Mouse (Mus musculus): ENCODE data around the gene Tpm4. TPM values are rescaled to one million over a fixed set of nuclear protein-coding genes. Genes with fewer than 3 reads are reported as not detected.

Gene Tpm4
- polyA plus RNA-seq, 2 experiments, result 49.0 to 69.2 TPM

DNA sequence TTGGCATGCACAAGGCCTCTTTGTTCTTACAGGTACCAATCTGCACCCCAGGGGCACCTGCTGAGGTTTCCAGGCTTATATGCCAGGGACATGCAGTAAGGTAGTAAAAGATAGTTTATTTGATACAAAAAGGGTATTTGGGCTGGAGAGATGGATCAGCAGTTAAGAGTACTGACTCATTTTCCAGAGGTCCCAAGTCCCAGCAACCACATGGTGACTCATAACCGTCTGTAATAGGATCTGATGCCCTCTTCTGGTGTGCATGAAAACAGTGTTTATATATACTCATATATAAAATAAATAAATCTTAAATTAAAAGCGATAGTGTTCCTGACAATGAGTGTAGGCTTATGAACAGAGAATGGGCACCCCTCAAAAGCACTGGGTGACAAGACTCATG is 23.3 kb downstream of the Tpm4 start:
- H3K36me3 ChIP-seq (replicated peaks; ENCODE audit: control insufficient read depth, insufficient read depth, low read depth), result peaks cover 3% of the 10 kb centered on the region; the same call in 1 of the 2 replicates
- no peak overlapping the region for H3K9ac ChIP-seq (replicated peaks)
- H3K9me3 ChIP-seq (ENCODE audit: control insufficient read depth, low read length), result no peaks in the 10 kb centered on the region
- H3K27me3 ChIP-seq (ENCODE audit: control insufficient read depth, insufficient read depth, low read length), result no peaks in the 10 kb centered on the region
- ATAC-seq (ENCODE audit: insufficient read depth) (no peak), DNase-seq (ENCODE audit: low read depth in 3 of 3, low spot score in 3 of 3) (no peak)
- TF ChIP-seq EP300 (IDR thresholded peaks at IDR 0.05; ENCODE audit: low read depth) (no peak), CTCF (IDR thresholded peaks at IDR 0.05; ENCODE audit: low read depth) (no peak)
- 77% methylated on average over 2 of the region's 2 CpGs for WGBS (ENCODE audit: insufficient replicate concordance)
- no peak overlapping the region for H3K4me3 ChIP-seq (ENCODE audit: insufficient read depth in 1 of 2, low read depth in 2 of 2, low read length in 2 of 2)
- H3K4me2 ChIP-seq (ENCODE audit: low read depth), result peak overlapping the region; percentile 4
- H3K27ac ChIP-seq, result no peak overlapping the region
- peaks cover 20 to 22% of the 10 kb centered on the region in 2 experiments for H3K4me1 ChIP-seq (replicated peaks; ENCODE audit: control insufficient read depth in 2 of 2, insufficient read depth in 2 of 2, low read length in 1 of 2)

DNA sequence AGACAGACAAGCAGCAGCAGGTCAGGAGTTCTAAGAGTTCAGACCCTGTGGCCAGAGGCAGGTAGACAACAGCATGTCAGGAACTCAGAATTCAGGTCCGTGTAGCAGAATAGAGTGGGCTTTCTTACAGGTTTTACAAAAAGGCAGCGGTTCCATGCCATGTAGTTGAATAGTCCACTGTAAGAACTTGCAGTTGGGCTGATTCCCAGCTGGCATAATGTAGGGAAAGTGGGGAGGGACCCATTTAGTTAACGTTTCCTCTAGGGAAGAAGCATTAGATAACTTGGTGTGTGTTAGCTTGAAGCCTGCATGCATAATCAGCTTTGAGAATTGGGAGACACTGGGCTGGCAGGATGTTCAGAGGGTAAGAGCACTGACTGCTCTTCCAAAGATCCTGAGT is 24.0 kb downstream of the Tpm4 start:
- Histone ChIP-seq H3K4me3 (ENCODE audit: insufficient read depth in 1 of 2, low read depth in 2 of 2, low read length in 2 of 2) (no peak overlapping the region), H3K36me3 (replicated peaks; ENCODE audit: control insufficient read depth, insufficient read depth, low read depth) (peaks cover 3% of the 10 kb centered on the region; the same call in 1 of the 2 replicates), H3K4me2 (ENCODE audit: low read depth) (peak overlapping the region; percentile 94), H3K9me3 (ENCODE audit: control insufficient read depth, low read length) (no peaks in the 10 kb centered on the region), H3K27me3 (ENCODE audit: control insufficient read depth, insufficient read depth, low read length) (no peaks in the 10 kb centered on the region), H3K9ac (replicated peaks) (no peak overlapping the region), H3K27ac (no peak overlapping the region), H3K4me1 (replicated peaks; ENCODE audit: control insufficient read depth in 2 of 2, insufficient read depth in 2 of 2, low read length in 1 of 2) (peaks cover 20 to 26% of the 10 kb centered on the region in 2 experiments)
- TF ChIP-seq EP300 (IDR thresholded peaks at IDR 0.05; ENCODE audit: low read depth), result no peak
- TF ChIP-seq CTCF (IDR thresholded peaks at IDR 0.05; ENCODE audit: low read depth), result no peak
- 80% methylated on average over 3 of the region's 3 CpGs for WGBS (ENCODE audit: insufficient replicate concordance)
- DNase-seq (ENCODE audit: low read depth in 3 of 3, low spot score in 3 of 3) (no peak), ATAC-seq (ENCODE audit: insufficient read depth) (no peak)

DNA sequence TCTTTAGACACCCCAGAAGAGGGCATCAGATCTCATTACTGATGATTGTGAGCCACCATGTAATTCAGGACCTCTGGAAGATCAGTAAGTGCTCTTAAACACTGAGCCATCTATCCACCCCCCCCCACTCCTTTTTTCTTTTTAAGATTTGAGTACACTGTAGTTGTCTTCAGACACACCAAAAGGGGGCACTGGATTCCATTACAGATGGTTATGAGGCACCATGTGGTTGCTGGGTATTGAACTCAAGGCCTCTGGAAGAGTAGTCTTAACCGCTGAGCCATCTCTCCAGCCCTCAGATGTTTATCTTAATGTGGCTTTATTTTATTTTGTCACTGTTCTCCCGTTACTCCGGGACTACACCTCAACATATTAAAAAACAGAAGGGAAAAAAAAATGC is 25.2 kb downstream of the Tpm4 start:
- 25% methylated on average over 3 of the region's 3 CpGs for WGBS (ENCODE audit: insufficient replicate concordance)
- H3K36me3 ChIP-seq (replicated peaks; ENCODE audit: control insufficient read depth, insufficient read depth, low read depth), result peaks cover 9% of the 10 kb centered on the region
- peak overlapping the region; percentile 65 for H3K4me3 ChIP-seq (ENCODE audit: insufficient read depth in 1 of 2, low read depth in 2 of 2, low read length in 2 of 2)
- peaks cover 20 to 22% of the 10 kb centered on the region in 2 experiments for H3K4me1 ChIP-seq (replicated peaks; ENCODE audit: control insufficient read depth in 2 of 2, insufficient read depth in 2 of 2, low read length in 1 of 2)
- TF ChIP-seq EP300 (IDR thresholded peaks at IDR 0.05; ENCODE audit: low read depth), result no peak
- no peak for TF ChIP-seq CTCF (IDR thresholded peaks at IDR 0.05; ENCODE audit: low read depth)
- H3K9me3 ChIP-seq (ENCODE audit: control insufficient read depth, low read length), result no peaks in the 10 kb centered on the region
- H3K27ac ChIP-seq, result peak overlapping the region; percentile 86
- H3K4me2 ChIP-seq (ENCODE audit: low read depth), result peak overlapping the region; percentile 94
- no peaks in the 10 kb centered on the region for H3K27me3 ChIP-seq (ENCODE audit: control insufficient read depth, insufficient read depth, low read length)
- DNase-seq (ENCODE audit: low read depth in 3 of 3, low spot score in 3 of 3) (no peak), ATAC-seq (ENCODE audit: insufficient read depth) (no peak)
- peak overlapping the region; percentile 84 for H3K9ac ChIP-seq (replicated peaks)

DNA sequence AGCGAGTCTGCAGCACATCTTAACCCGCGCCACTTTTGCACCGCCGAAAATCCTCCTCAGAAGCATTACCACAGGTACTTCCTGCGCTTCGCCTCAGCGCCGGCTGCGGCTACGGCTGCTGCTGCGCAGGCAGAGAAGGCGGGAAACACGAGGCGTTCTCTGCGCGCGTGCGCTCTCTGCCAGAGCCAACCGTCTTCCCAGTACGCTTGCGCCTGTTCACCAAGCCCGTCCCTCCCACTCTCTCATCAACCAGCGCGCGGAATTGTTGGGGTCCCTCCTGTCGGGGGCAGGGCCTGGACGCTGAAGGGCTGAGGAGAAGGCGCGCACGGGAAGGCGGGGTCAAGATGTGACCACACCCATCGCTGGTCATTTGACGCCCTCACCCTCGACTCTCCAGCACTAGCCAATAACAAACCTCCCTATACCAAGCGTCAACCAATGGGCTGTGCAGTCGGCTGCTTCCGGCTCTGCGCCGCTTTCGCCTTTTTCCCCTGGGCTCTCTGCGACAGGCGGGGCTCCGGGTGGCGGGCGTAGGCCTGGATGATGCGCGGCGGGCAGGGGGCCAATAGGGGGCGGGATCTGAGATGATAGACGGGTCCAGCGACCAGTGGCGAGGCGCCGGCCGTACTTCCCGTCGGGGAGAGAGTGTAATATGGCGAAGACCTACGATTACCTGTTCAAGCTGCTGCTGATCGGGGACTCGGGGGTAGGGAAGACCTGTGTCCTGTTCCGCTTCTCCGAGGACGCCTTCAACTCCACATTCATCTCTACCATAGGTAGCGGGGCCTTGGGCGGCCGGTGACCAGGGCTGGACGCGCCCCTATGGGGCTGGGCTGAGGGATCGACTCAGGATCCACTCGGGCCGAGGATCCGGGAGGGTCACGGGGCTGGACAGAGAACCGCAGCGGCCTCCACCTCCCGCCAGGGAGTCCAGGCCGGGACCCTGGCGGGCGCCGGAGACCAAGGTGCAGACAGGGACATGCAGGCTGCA is 26.2 kb downstream of the Tpm4 start, which contains the start of gene Rab8a:
TSS of gene Rab8a (plus strand) at position 494 of the 991 bp plus-strand sequence.
- Histone ChIP-seq H3K9me3 (ENCODE audit: control insufficient read depth, low read length) (no peaks in the 10 kb centered on the region), H3K4me3 (ENCODE audit: insufficient read depth in 1 of 2, low read depth in 2 of 2, low read length in 2 of 2) (peak within 1 kb of the TSS; percentile 93 to 94), H3K4me2 (ENCODE audit: low read depth) (peak within 1 kb of the TSS; percentile 94), H3K9ac (replicated peaks) (peak within 1 kb of the TSS; percentile 98), H3K4me1 (replicated peaks; ENCODE audit: control insufficient read depth in 2 of 2, insufficient read depth in 2 of 2, low read length in 1 of 2) (peaks cover 20 to 22% of the 10 kb centered on the region in 2 experiments), H3K27me3 (ENCODE audit: control insufficient read depth, insufficient read depth, low read length) (no peaks in the 10 kb centered on the region), H3K27ac (peak within 1 kb of the TSS; percentile 86), H3K36me3 (replicated peaks; ENCODE audit: control insufficient read depth, insufficient read depth, low read depth) (peaks cover 9% of the 10 kb centered on the region)
- peak; percentile 96 for ATAC-seq (ENCODE audit: insufficient read depth)
- WGBS (ENCODE audit: insufficient replicate concordance), result under 1% methylated on average over 82 of the region's 82 CpGs
- peak; percentile 98 to 100 (median 98) for DNase-seq (ENCODE audit: low read depth in 3 of 3, low spot score in 3 of 3)
- TF ChIP-seq EP300 (IDR thresholded peaks at IDR 0.05; ENCODE audit: low read depth) (0 out of 2 replicates have a peak, but pooled peaks have one; percentile 19), CTCF (IDR thresholded peaks at IDR 0.05; ENCODE audit: low read depth) (no peak; the same call in 1 of the 2 replicates)

DNA sequence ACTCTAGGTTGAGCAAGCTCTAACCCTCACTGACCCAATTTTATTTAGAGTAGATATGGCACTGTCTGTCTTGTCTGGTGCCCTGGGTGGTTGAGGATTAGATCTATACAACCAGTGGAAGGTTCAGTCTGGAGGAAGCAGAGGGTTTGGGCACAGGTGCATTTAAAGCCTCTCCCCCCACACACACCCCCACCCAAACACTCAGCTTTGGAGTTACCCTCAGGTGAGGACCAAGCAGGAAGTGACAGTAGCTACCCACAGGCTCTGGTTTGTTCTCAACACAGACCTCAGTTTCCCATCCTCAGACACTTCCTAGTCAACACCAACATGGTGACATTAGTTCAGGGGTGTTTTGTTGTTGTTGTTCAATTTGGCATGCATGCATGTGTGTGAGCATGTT is 28.0 kb downstream of the Tpm4 start:
- peak overlapping the region; percentile 94 for H3K4me2 ChIP-seq (ENCODE audit: low read depth)
- no peaks in the 10 kb centered on the region for H3K9me3 ChIP-seq (ENCODE audit: control insufficient read depth, low read length)
- H3K36me3 ChIP-seq (replicated peaks; ENCODE audit: control insufficient read depth, insufficient read depth, low read depth), result peaks cover 9% of the 10 kb centered on the region
- no peak overlapping the region; the same call in 1 of the 2 replicates for H3K9ac ChIP-seq (replicated peaks)
- ATAC-seq (ENCODE audit: insufficient read depth) (no peak), DNase-seq (ENCODE audit: low read depth in 3 of 3, low spot score in 3 of 3) (no peak)
- H3K27me3 ChIP-seq (ENCODE audit: control insufficient read depth, insufficient read depth, low read length), result no peaks in the 10 kb centered on the region
- no peak overlapping the region for H3K27ac ChIP-seq
- peaks cover 20 to 22% of the 10 kb centered on the region in 2 experiments for H3K4me1 ChIP-seq (replicated peaks; ENCODE audit: control insufficient read depth in 2 of 2, insufficient read depth in 2 of 2, low read length in 1 of 2)
- TF ChIP-seq EP300 (IDR thresholded peaks at IDR 0.05; ENCODE audit: low read depth) (no peak), CTCF (IDR thresholded peaks at IDR 0.05; ENCODE audit: low read depth) (no peak)
- peak overlapping the region in 1 of 2 experiments; percentile 93; a peak in 2 of 4 replicates for H3K4me3 ChIP-seq (ENCODE audit: insufficient read depth in 1 of 2, low read depth in 2 of 2, low read length in 2 of 2)
